Mouse (Mus musculus) midbrain, embryonic 14.5 days (tissue): ENCODE results near the gene Tgm1. TPM values are rescaled to one million over a fixed set of nuclear protein-coding genes. Genes with fewer than 3 reads are reported as not detected.
"Not testable (repeated sequence)": the region's sequence is repeated elsewhere in the genome, so short reads cannot be mapped to it uniquely, and the experiment has no call there.

Experiments
- ATAC-seq: fragments of 200-750 bp; cut with Nextera tagmentation; 2 replicates; pipeline ENCODE4 v1.8.0; 2017; ENCODE audit warnings: moderate number of reproducible peaks, moderate library complexity; ENCODE audit not compliant: low FRiP score, low TSS enrichment
- DNase-seq: peaks from one replicate; pipeline ENCODE4 v3.0.0-alpha.2; 2015
- H3K27ac ChIP-seq: fragments of 300-500 bp; sonication (generic); replicated peaks from 2 replicates; pipeline ENCODE4 v1.5.1; 2014; ENCODE audit warnings: mild to moderate bottlenecking, low read depth, low read length, moderate library complexity
- H3K27me3 ChIP-seq: fragments of 300-500 bp; sonication (generic); 2 replicates; pipeline ENCODE4 v1.6.1; 2014; ENCODE audit warnings: low read length, control low read depth, mixed read lengths; ENCODE audit not compliant: control insufficient read depth, insufficient read depth
- H3K36me3 ChIP-seq: fragments of 300-500 bp; sonication (generic); 2 replicates; pipeline ENCODE4 v1.6.1; 2014; ENCODE audit warnings: low read length, control low read depth; ENCODE audit not compliant: control insufficient read depth, insufficient read depth
- H3K4me1 ChIP-seq: fragments of 300-500 bp; sonication (generic); 2 replicates; pipeline ENCODE4 v1.6.1; 2014; ENCODE audit warnings: mild to moderate bottlenecking, antibody characterized with exemption, low read length, control low read depth; ENCODE audit not compliant: control insufficient read depth, insufficient read depth
- H3K4me2 ChIP-seq: fragments of 300-500 bp; sonication (generic); 2 replicates; pipeline ENCODE4 v1.6.1; 2014; ENCODE audit warnings: mild to moderate bottlenecking, low read length, moderate library complexity
- H3K4me3 ChIP-seq: fragments of 300-500 bp; sonication (generic); replicated peaks from 2 replicates; pipeline ENCODE4 v1.5.1; 2014; ENCODE audit warnings: low read depth, low read length
- H3K9ac ChIP-seq: fragments of 300-500 bp; sonication (generic); replicated peaks from 2 replicates; pipeline ENCODE4 v1.6.1; 2014; ENCODE audit warnings: mild to moderate bottlenecking, low read length, moderate library complexity
- H3K9me3 ChIP-seq: fragments of 300-500 bp; sonication (generic); 2 replicates; pipeline ENCODE4 v1.6.1; 2016; ENCODE audit warnings: low read length, control low read depth, mixed read lengths; ENCODE audit not compliant: control insufficient read depth
- WGBS: fragments of 180-500 bp; shearing (Covaris S2); extraction: QIAGEN DNeasy Blood & Tissue Kit; methylation state at CpG from one replicate; pipeline ENCODE4 v1.1.7; 2014; 5-methylcytosine and 5-hydroxymethylcytosine counted together
- polyA plus RNA-seq: library from polyadenylated mRNA; unstranded; fragments of >200 nt; fragmentation: Nextera tagmentation; extraction: Ambion mirVana; gene quantifications from 2 replicates; pipeline ENCODE4 v1.2.1, GENCODE M21; 2014

Tgm1 gene
- 0.14 and 0.36 TPM in 2 replicates for polyA plus RNA-seq

DNA sequence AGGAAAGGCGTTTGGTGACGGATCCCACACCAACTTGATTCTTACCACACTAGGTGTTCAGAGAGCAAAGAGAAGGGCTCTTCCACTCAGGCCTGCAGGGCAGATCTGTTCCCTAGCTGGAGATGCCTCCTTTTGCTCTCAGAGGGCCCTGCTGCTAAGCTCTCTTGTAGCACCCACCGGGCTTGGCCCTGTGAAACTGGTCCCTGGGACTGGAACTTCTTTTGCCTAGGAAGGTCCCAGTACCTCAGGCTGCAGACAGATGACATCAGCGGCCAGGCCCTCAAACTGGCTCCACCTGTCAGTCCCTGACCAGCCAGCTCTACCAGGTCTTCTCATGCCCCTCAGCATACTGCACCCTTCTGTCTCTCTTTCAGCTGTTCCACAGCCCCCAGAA lies at the start of gene Tgm1:
TSS of gene Tgm1 (minus strand) at position 198 of the 394 bp plus-strand sequence.
- WGBS = 31% methylated on average over 4 of the region's 4 CpGs
- no peak within 1 kb of the TSS for H3K27ac ChIP-seq
- DNase-seq (no peak), ATAC-seq (no peak)
- no peak within 1 kb of the TSS for H3K4me3 ChIP-seq
- H3K9me3 ChIP-seq = no peaks in the 10 kb centered on the region
- no peak within 1 kb of the TSS for H3K4me2 ChIP-seq
- H3K27me3 ChIP-seq = 0 out of 2 replicates have a peak, but pooled peaks cover 8% of the 10 kb centered on the region
- H3K36me3 ChIP-seq = peaks cover 27% of the 10 kb centered on the region
- H3K9ac ChIP-seq = no peak within 1 kb of the TSS
- H3K4me1 ChIP-seq = no peaks in the 10 kb centered on the region

DNA sequence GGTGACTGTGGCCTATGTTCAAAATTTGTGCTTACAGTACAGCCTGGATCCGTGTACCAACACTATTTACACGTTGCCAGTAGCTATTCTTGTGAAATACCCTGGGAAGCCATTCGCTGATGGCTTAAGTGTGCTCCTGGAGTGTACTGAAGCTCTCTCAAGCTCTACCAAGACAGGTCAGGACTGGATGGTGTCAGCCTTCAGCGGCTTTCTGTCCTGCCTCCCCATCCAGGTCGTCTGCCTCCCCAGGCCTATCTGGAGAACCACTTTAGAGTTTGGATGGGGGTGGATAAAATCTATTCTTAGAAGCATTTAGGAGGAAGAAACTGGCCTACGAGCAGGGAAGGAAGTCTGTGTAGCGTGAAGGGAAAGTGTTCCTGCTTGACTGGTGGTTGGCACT lies 49.4 kb upstream of the Tgm1 start:
- 63% methylated on average over 7 of the region's 7 CpGs for WGBS
- Histone ChIP-seq H3K4me3 (no peak overlapping the region), H3K4me1 (peaks cover 8% of the 10 kb centered on the region; the same call in 1 of the 2 replicates), H3K36me3 (no peaks in the 10 kb centered on the region), H3K27ac (no peak overlapping the region), H3K4me2 (peak overlapping the region; percentile 91), H3K9me3 (no peaks in the 10 kb centered on the region), H3K9ac (no peak overlapping the region), H3K27me3 (peaks cover 54% of the 10 kb centered on the region)
- DNase-seq (no peak), ATAC-seq (no peak)

DNA sequence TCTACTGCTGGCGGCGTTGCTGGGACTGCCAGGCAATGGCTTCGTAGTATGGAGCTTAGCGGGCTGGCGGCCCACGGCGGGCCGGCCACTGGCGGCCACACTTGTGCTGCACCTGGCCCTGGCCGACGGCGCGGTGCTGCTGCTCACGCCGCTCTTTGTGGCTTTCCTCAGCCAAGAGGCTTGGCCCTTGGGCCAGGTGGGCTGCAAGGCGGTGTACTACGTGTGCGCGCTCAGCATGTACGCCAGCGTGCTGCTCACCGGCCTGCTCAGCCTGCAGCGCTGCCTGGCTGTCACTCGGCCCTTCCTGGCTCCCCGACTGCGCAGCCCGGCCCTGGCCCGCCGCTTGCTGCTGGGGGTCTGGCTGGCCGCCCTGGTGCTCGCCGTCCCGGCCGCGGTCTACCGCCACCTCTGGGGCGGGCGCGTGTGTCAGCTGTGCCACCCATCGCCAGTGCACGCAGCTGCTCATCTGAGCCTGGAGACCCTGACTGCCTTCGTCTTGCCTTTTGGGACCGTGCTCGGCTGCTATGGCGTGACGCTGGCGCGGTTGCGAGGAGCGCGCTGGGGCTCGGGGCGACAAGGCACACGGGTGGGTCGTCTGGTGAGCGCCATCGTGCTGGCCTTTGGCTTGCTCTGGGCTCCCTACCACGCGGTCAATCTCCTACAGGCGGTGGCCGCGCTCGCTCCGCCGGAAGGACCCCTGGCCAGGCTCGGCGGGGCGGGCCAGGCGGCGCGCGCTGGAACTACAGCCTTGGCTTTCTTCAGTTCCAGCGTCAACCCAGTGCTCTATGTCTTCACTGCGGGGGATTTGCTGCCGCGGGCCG lies 48.5 kb upstream of the Tgm1 start:
- Histone ChIP-seq H3K27me3 (peaks cover 49% of the 10 kb centered on the region), H3K27ac (peak overlapping the region; percentile 64), H3K4me1 (peaks cover 8% of the 10 kb centered on the region; the same call in 1 of the 2 replicates), H3K9me3 (no peaks in the 10 kb centered on the region), H3K9ac (peak overlapping the region; percentile 74), H3K4me2 (peak overlapping the region; percentile 91), H3K4me3 (peak overlapping the region; percentile 50), H3K36me3 (no peaks in the 10 kb centered on the region)
- DNase-seq = peak; percentile 81
- peak; percentile 72 for ATAC-seq
- under 1% methylated on average over 77 of the region's 77 CpGs for WGBS

DNA sequence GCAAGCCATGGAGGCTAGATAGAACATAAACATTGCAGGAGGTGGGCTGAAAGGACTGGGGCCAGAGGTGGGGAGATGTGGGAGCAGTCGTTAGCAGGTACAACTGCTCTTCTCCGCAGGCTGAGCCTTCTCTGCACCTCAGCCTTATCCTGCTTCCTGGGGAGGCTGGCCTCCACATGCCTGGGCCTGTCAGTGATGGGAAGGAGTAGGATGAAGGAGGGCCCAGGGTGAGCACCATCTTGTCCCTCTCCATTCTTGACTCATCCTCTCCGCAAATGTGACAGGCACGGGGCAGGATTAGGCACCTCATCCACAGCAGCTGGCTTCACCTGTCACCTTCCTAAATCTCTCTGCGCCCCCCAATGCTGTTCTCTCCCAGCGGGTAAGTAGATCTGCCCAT lies 47.4 kb upstream of the Tgm1 start, which contains the start of gene Ltb4r2:
TSS of gene Ltb4r2 (plus strand) at position 266 of the 400 bp plus-strand sequence.
- ATAC-seq (no peak), DNase-seq (no peak)
- Histone ChIP-seq H3K9ac (peak within 1 kb of the TSS; percentile 74), H3K9me3 (no peaks in the 10 kb centered on the region), H3K4me2 (peak within 1 kb of the TSS; percentile 91), H3K27me3 (peaks cover 41% of the 10 kb centered on the region), H3K4me1 (peaks cover 8% of the 10 kb centered on the region; the same call in 1 of the 2 replicates), H3K36me3 (peaks cover 3% of the 10 kb centered on the region; the same call in 1 of the 2 replicates), H3K4me3 (peak within 1 kb of the TSS; percentile 50), H3K27ac (peak within 1 kb of the TSS; percentile 64)
- WGBS = 77% methylated on average over 6 of the region's 6 CpGs

DNA sequence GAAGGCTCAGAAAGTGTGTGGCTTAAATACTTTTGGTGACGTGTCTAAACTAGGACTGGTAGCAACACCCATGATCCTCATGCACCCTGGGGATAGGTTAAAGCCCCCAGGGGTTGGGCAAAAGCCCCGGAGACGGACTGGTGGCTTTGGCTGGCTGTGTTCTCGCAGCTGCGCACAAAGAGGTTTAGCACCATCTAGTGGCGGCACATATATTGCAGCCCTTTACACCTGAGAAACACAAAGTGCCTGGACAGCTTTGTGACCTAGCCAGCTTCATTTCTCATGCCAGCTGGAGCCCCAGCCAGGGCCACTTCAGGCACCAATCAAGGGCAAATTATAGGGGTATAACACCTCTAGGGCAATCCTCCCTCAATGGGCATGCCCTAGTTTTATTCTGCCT lies 46.4 kb upstream of the Tgm1 start:
- ATAC-seq, H3K4me1 ChIP-seq, H3K27ac ChIP-seq, H3K9me3 ChIP-seq, H3K9ac ChIP-seq, H3K4me3 ChIP-seq: not testable (repeated sequence)
- peak; percentile 90 for DNase-seq
- peaks cover 37% of the 10 kb centered on the region for H3K27me3 ChIP-seq
- WGBS = 2% methylated on average over 5 of the region's 6 CpGs
- peaks cover 13% of the 10 kb centered on the region for H3K36me3 ChIP-seq
- peak overlapping the region; percentile 32 for H3K4me2 ChIP-seq

DNA sequence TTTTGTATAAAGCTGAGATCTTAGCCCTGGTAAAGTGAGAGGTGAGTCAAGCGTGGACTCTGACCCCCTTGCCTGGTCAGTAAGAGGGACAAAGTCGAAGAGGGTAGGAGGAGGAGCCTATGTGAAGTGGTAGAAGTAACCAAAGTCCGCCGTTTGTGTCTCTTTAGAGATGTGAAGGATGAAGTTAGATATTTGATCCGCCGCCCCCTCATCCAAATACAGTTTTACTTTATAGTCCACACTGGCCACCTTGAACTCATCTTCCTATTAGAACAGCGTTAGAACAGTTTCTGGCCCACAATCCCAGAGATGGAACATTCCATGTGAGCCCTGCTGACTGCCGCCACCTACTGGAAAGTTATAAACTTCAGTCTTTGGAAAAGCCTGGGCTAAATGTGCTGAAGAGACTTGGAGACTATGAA lies 44.6 kb upstream of the Tgm1 start, which contains the start of gene Cideb:
TSS of gene Cideb (minus strand) at position 96 of the 422 bp plus-strand sequence.
- Histone ChIP-seq H3K9ac (no peak within 1 kb of the TSS), H3K4me1 (peaks cover 8% of the 10 kb centered on the region; the same call in 1 of the 2 replicates), H3K9me3 (no peaks in the 10 kb centered on the region), H3K27ac (no peak within 1 kb of the TSS), H3K36me3 (peaks cover 31% of the 10 kb centered on the region), H3K4me2 (no peak within 1 kb of the TSS), H3K27me3 (peaks cover 20% of the 10 kb centered on the region), H3K4me3 (no peak within 1 kb of the TSS)
- no peak for ATAC-seq
- DNase-seq = peak; percentile 82
- WGBS = 16% methylated on average over 8 of the region's 8 CpGs

DNA sequence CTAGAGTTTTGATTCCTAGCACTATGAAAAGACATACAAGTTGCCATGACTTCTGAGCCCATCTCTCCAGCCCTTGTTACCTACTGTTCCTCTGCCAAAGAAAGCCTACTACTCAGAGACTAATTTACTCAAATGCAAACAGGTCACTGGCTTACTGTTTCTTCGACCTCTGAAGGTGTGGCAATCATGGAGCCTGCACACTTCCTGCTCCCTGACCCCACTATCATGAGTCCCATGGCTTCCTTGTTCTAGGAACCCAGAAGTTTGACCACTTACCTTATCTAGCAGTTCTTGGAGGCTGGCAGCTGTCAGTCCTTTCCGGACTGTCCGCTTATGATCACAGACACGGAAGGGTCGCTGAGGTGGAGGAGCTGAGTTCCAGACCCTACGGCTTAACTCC lies 43.8 kb upstream of the Tgm1 start:
- H3K27ac ChIP-seq = no peak overlapping the region
- peaks cover 39% of the 10 kb centered on the region for H3K36me3 ChIP-seq
- peaks cover 14% of the 10 kb centered on the region for H3K27me3 ChIP-seq
- ATAC-seq (no peak), DNase-seq (no peak)
- no peak overlapping the region for H3K9ac ChIP-seq
- no peak overlapping the region for H3K4me2 ChIP-seq
- H3K4me3 ChIP-seq = no peak overlapping the region
- no peaks in the 10 kb centered on the region for H3K9me3 ChIP-seq
- peaks cover 8% of the 10 kb centered on the region; the same call in 1 of the 2 replicates for H3K4me1 ChIP-seq
- WGBS = 85% methylated on average over 6 of the region's 6 CpGs

DNA sequence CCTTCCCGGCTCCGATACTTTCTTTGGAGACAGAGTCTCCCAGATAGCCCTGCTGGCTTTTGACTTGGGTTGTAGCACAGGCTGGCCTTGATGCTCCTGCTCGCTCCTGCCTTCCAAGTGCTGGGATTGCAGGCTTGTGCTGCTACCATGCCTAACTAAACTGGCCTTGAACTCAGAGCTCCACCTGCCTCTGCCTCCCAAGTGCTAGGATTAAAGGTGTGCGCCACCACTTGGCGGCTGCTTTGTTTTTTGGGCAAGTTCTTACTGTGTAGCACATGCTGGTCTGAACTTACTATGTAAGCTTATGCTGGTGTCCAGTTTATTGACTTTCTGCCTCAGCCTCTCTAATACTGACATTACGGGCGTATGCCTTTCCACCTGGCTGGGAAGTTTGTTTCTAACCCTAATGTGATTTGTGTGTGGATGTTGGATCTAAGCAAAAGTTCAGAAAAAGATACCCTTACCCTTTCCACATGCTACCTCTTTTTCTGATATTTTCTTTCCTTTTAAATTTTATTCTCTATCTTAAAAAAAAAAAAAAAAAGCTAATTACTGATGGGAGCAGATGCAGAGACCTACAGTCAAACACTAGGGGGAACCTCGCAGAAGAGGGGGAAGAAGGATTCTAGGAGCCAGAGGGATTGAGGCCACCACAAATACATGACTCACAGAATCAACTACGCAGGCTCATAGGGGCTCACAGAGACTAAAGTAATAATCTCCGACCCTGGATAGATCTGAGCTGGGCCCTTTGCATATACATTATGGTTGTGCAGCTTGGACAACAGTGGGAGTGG lies 33.5 kb upstream of the Tgm1 start:
- Histone ChIP-seq H3K9ac (no peak overlapping the region), H3K4me3 (no peak overlapping the region)
- WGBS = 91% methylated on average over 10 of the region's 10 CpGs

More for the DNA sequence above, 33.5 kb upstream of the Tgm1 start:
- ATAC-seq (no peak), DNase-seq (no peak)
- no peaks in the 10 kb centered on the region for H3K27me3 ChIP-seq
- H3K36me3 ChIP-seq = peaks cover 39% of the 10 kb centered on the region
- H3K4me1 ChIP-seq = peaks cover 18% of the 10 kb centered on the region
- no peaks in the 10 kb centered on the region for H3K9me3 ChIP-seq
- H3K4me2 ChIP-seq = peak overlapping the region; percentile 90
- H3K27ac ChIP-seq = no peak overlapping the region
